Mouse (Mus musculus) inflammation-experienced regulatory T-cells, adult 16 weeks (primary cell): Measurements from ENCODE around the gene Trp53bp2. TPM values are rescaled to one million over a fixed set of nuclear protein-coding genes. Genes with fewer than 3 reads are reported as not detected.

ENCODE experiments used
- polyA plus RNA-seq: library from polyadenylated mRNA; unstranded; fragments of 100-300 nt; shearing (Covaris generic); gene quantifications from one replicate; pipeline ENCODE4 v1.2.1, GENCODE M21; 2017

Gene Trp53bp2
- 11.4 TPM for polyA plus RNA-seq

DNA sequence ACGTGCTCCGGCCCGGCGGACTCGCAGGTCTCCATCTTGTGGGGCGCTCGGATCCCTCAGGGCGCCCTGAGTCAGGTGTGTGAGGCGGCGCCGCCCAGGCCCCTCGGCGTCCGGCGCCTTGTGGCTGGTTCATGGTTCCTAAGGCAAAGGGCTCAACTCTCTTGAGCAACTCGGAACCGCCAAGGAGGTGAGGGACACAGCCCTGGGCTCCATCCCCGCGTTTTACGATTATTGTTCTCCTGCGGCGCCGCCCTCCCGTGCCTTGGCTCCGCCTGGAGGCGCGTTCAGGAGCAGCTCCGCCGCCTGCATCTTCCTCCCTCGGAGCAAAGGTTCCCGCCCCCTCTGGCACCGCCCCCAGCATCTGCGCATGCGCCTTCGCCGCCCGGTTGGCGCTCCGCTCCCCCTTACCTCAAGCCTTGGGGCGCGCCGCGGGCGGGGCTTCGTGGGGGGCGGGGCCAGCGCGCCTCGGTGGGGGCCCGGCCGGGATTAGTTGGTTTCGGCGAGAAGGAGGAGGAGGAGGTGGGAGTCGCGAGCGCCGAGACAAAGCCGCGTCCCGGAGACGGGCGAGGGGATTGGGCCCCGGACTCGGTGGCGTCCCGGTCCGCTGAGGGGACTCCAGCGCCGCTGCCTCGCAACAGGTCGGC is at the start of gene Trp53bp2:
Gene Trp53bp2, plus strand, starts transcription at position 489 of the 644 bp plus-strand sequence.

Other genes with a start within 250 kb of the Trp53bp2 start
- not detected for gene Vmn1r1, start 244.7 kb upstream of the Trp53bp2 start, polyA plus RNA-seq
- 122 TPM for gene Degs1, start 126.4 kb upstream of the Trp53bp2 start, polyA plus RNA-seq
- gene Fbxo28, start 67.5 kb upstream of the Trp53bp2 start, polyA plus RNA-seq, result 6.9 TPM
- gene Capn2, start 108.4 kb downstream of the Trp53bp2 start, polyA plus RNA-seq, result 64.8 TPM
- not detected for gene Capn8, start 155.8 kb downstream of the Trp53bp2 start, polyA plus RNA-seq